Mouse (Mus musculus): ENCODE measurements at regions not wholly inside any gene's neighbourhood (a gene's known extent, or its start where the extent isn't known, plus 50 kb on each side); places are given as distances from the start of the nearest gene placed in this dataset.
A peak's percentile ranks its signal among the peaks of the same experiment; 100 is the strongest.

DNA sequence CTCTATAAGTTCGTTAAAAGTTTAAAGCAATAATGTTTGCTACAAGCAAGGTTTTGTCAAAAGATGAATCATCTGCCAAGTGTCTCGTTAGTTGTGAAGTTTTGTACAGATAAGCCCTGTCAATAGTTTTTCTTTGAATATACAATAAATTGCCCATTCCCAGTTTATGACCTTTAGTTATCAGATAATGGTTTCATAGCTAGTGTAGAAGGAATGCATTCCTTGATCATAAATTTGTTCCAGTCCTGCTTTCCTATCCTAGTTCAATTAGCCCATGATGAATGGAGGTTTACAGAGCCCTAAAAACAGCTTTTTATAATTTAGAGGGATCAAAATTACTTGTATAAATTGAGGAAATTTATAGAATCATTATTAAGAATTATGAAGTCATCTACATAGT, 62.5 kb upstream of the Lrch2 start:
- no peak for DNase-seq
- intact Hi-C loops (cut with DNase I): no loop called here

DNA sequence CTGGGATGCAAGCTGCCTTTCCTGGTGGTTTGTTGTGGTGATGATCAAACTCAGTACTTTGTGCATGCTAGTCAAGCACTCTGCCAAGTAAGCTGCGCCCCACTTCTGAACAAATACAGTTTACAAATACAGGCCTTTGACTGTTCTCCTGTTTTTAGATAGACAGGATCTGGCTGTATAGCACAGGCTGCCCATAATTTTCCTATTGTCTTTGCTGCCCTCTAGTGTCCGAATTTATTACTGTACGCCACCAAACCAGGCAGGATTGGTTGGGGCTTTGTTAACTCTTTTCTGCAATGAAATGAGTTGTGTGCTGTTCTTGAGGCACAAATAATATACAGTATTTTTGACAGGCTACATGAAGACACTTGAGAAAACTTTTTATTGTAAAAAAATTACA, 54.8 kb upstream of the Lrch2 start:
- peak; percentile 40 to 56 for DNase-seq
- intact Hi-C loops (cut with DNase I): loop anchor here (2.0 to 10.0 kb wide), 3 partner anchors 491 to 554 kb away; no protein-coding TSS in a partner anchor
